Mouse (Mus musculus): ENCODE data around the gene Fam69b. TPM values are rescaled to one million over a fixed set of nuclear protein-coding genes. Genes with fewer than 3 reads are reported as not detected.

Fam69b gene
- polyA plus RNA-seq, 1 experiment from 2014 or later = 1.2 TPM

DNA sequence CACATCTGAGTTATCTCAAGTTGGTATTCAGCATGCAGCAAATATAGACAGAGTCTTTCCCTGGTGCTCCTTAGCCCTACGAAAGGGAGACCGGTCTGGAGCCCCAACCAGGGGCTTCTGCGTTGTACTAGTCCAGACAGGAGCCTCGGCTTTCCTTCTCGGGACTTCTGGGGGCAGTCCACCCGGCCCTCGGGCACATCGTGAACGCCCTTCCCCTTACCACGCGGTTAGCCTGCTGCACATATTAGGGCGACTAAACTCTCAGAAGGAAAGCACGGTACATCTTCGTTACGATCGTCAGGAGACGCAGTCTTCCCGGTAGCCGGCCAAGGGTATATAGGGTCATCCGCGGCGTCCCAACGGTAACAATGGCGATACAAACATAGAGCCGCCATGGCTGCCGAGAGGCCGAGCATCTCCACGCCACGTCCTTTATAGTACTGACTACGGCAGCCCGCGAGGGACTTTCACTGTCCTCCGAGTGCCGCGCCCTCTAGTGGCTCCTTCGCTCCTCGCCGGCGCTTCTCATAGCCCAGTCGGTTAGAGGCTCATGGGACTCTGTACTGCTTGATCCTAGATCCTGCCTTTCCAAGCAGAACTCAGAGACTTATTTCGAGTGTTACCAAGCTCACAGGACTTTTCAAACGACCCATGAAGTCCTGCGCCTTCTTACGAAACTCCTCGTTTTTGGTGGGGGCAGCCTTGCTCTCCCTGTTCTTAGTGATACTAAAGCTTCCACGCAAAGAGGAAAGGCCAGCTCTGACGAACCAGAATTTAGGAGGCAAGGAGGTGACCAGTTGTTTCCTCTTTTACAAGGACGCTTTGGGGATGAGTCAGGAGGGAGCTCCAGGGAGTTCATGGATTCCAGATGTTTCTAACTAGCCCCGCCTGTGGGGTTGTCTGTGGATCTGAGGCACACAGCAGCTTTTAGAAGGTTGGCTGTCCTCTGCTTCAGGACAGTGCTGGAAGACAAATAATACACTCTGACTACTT lies 11.9 kb downstream of the Fam69b start:
- Histone ChIP-seq H3K27ac (replicated peaks) (peak overlapping the region; percentile 56; the same call in 1 of the 2 replicates), H3K9me3 (replicated peaks) (no peaks in the 10 kb centered on the region), H3K4me2 (peak overlapping the region; percentile 83), H3K4me3 (replicated peaks) (peak overlapping the region; percentile 76), H3K9ac (peak overlapping the region; percentile 75), H3K36me3 (replicated peaks) (peaks cover 37% of the 10 kb centered on the region), H3K27me3 (no peaks in the 10 kb centered on the region), H3K4me1 (replicated peaks) (peaks cover 35% of the 10 kb centered on the region)
- WGBS (ENCODE audit: insufficient replicate concordance) = 3% methylated on average over 49 of the region's 49 CpGs
- ATAC-seq (ENCODE audit: insufficient read depth) = peak; percentile 70

DNA sequence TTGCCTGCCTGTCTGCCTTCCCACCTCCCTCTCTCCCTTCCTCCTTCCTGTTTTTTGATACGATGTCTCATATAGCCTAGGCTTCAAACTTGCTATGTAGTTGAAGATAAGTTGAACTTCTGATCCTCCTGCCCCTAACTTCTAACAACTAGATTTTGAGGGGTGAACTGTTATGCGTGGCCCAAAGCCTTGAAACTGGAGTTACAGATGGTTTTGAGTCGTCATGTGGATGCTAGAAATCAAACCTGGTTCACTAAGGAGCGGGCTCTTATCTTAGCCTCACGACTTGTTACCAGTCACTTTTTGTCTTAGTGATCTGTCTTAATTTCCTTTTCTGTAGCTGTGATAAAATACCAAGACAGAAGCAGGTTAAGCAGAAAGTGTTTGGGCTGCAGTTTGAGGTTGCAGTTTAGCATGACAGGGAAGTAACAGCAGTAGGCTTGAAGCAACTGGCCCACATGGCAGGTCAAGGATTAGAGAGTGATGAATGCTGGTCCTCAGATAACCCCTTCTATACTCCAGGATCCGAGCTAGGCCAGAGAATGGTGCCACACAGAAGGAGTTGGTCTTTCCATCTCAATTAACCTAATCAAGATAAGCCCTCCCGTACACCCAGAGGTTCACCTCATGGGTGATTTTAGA lies 12.9 kb downstream of the Fam69b start:
- H3K9me3 ChIP-seq (replicated peaks) = no peaks in the 10 kb centered on the region
- H3K27me3 ChIP-seq = no peaks in the 10 kb centered on the region
- H3K27ac ChIP-seq (replicated peaks) = no peak overlapping the region
- peaks cover 35% of the 10 kb centered on the region for H3K4me1 ChIP-seq (replicated peaks)
- H3K9ac ChIP-seq = no peak overlapping the region
- H3K4me3 ChIP-seq (replicated peaks) = no peak overlapping the region
- peaks cover 27% of the 10 kb centered on the region for H3K36me3 ChIP-seq (replicated peaks)
- WGBS (ENCODE audit: insufficient replicate concordance) = 26% methylated on average over 7 of the region's 7 CpGs
- no peak overlapping the region for H3K4me2 ChIP-seq
- ATAC-seq (ENCODE audit: insufficient read depth) = no peak

DNA sequence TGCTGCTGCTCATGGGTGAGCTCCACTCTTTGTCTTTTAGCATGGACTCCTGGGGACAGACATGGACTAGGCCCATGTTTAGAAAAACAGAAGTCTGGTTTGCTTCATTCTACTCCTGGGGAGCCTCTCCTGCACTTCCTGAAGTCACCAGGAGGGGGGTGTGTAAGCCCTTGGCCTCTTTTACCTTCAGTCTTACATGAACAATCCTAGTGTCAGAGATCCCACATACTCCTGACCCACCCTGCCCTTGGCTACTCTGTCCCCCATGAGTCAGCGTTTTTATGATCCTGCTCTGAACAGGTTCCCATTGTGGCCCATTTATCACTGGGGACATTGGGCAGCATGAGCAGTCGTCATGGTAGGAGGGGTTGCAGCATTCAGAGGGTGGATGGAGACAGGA lies 15.7 kb downstream of the Fam69b start:
- WGBS (ENCODE audit: insufficient replicate concordance) = 40% methylated on average over 2 of the region's 2 CpGs
- H3K4me3 ChIP-seq (replicated peaks) = no peak overlapping the region
- H3K4me1 ChIP-seq (replicated peaks) = peaks cover 17% of the 10 kb centered on the region
- H3K27ac ChIP-seq (replicated peaks) = no peak overlapping the region
- no peak overlapping the region for H3K4me2 ChIP-seq
- H3K36me3 ChIP-seq (replicated peaks) = no peaks in the 10 kb centered on the region
- ATAC-seq (ENCODE audit: insufficient read depth) = no peak
- no peak overlapping the region for H3K9ac ChIP-seq
- no peaks in the 10 kb centered on the region for H3K9me3 ChIP-seq (replicated peaks)
- H3K27me3 ChIP-seq = no peaks in the 10 kb centered on the region

DNA sequence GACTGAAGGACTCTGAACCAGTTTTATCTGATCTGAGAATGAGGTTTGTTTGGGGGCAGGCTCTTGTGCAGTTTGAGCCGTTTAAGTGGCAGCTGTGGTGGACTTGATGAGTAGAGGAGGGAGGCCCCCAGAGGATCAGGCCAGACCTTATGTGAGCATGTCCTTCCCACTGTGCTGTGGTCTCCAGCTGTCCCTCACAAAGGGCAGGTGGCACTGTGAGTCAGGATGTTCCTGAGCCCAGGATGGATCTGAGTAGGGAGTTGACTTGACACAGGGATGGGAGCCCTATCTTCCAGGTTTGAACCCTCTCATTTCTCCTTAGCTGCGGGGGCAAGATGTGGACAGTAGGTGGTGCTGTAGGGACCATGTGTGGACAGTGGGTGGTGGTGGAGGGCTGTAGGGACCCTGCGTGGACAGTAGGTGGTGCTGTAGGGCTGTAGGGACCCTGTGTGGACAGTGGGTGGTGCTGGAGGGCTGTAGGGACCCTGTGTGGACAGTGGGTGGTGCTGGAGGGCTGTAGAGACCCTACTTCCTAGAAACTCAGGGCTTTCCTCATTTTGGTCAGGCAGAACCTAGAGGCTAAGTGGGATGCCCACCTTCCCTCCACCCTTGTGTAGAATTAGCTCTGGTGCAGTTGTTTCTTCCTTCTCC lies 18.5 kb downstream of the Fam69b start:
- 3% methylated on average over 3 of the region's 3 CpGs for WGBS (ENCODE audit: insufficient replicate concordance)
- Histone ChIP-seq H3K9me3 (replicated peaks) (no peaks in the 10 kb centered on the region), H3K4me3 (replicated peaks) (no peak overlapping the region), H3K4me2 (no peak overlapping the region), H3K9ac (no peak overlapping the region), H3K4me1 (replicated peaks) (0 out of 2 replicates have a peak, but pooled peaks cover 3% of the 10 kb centered on the region), H3K27ac (replicated peaks) (no peak overlapping the region), H3K36me3 (replicated peaks) (no peaks in the 10 kb centered on the region), H3K27me3 (no peaks in the 10 kb centered on the region)
- ATAC-seq (ENCODE audit: insufficient read depth) = peak; percentile 80

DNA sequence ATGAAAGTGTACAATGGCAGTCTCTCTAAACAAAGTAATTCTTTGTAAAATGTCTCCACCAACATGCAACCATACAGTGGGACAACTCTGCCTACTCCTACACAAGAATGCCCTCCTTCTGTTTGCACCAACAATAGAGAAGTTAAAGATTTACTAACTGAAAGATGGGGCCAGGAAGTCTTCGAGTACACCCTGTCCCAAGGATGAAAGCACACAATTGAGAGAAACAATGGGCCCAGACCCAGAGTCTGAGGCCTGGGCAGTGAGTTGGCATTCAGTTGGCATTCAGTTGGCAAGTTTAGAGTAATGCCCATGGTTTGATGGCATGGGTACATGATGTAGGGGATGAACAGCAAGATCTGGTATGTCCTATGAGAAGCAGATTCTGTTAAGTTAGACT lies 26.4 kb downstream of the Fam69b start:
- H3K4me3 ChIP-seq (replicated peaks) = no peak overlapping the region
- no peaks in the 10 kb centered on the region for H3K27me3 ChIP-seq
- 13% methylated on average over 1 of the region's 1 CpGs for WGBS (ENCODE audit: insufficient replicate concordance)
- H3K36me3 ChIP-seq (replicated peaks) = no peaks in the 10 kb centered on the region
- H3K9ac ChIP-seq = no peak overlapping the region
- no peaks in the 10 kb centered on the region for H3K4me1 ChIP-seq (replicated peaks)
- H3K27ac ChIP-seq (replicated peaks) = no peak overlapping the region
- H3K9me3 ChIP-seq (replicated peaks) = no peaks in the 10 kb centered on the region
- ATAC-seq (ENCODE audit: insufficient read depth) = no peak
- no peak overlapping the region for H3K4me2 ChIP-seq

DNA sequence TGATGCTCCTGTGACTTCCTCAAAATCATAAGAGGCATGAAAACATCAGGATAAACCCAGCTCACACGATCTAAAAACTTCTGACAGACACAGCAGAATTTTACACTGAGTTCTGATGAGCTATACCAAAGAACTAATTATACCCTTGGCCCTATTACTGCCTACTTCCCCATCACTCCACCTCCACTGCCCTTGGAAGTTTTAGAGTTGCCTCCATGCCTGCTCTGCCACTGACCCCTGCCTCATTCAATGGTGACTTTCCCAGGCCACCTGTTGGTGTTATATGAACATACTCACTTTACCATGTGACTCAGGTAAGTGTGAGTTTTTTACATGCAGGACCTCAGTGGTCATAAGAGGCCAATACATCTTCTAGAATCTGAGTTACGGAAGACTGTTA lies 29.2 kb downstream of the Fam69b start:
- H3K4me3 ChIP-seq (replicated peaks) = no peak overlapping the region
- peaks cover 13% of the 10 kb centered on the region for H3K27me3 ChIP-seq
- H3K9ac ChIP-seq = no peak overlapping the region
- no peaks in the 10 kb centered on the region for H3K4me1 ChIP-seq (replicated peaks)
- no peak overlapping the region for H3K27ac ChIP-seq (replicated peaks)
- H3K9me3 ChIP-seq (replicated peaks) = no peaks in the 10 kb centered on the region
- H3K36me3 ChIP-seq (replicated peaks) = no peaks in the 10 kb centered on the region
- 57% methylated on average over 2 of the region's 2 CpGs for WGBS (ENCODE audit: insufficient replicate concordance)
- ATAC-seq (ENCODE audit: insufficient read depth) = no peak
- H3K4me2 ChIP-seq = no peak overlapping the region

DNA sequence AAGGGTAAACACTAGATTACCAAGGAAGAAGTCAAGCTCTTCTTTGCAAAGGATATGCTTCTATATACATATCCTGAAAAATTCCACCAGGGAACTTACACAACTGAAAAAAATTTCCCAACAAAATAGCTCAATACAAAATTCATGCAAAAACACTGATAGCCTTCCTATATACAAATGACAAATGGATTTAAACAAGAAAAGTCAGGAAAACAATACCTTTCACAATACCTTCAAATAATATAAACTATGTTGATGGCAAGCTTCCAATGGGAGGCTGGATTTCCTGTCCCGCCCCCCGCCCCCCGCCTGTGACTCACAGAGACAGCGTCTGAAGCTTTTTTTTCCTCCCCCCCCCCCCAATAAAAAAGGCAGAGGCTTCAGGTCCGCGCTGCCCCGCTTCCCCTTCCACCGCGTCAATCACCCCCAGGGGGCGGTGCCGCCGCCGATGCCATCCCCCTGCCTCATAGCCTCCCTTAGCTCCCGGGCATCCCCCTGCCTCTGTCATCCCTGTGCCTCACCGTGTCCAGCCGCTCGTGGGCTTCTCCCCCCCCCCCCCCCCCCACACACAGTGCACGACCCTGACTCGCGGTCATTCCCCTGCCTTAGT lies 33.0 kb downstream of the Fam69b start:
- Histone ChIP-seq H3K9ac (no peak overlapping the region), H3K9me3 (replicated peaks) (no peaks in the 10 kb centered on the region), H3K4me1 (replicated peaks) (no peaks in the 10 kb centered on the region), H3K27me3 (peaks cover 20% of the 10 kb centered on the region), H3K4me3 (replicated peaks) (no peak overlapping the region), H3K27ac (replicated peaks) (no peak overlapping the region), H3K4me2 (peak overlapping the region; percentile 44; the same call in 1 of the 2 replicates), H3K36me3 (replicated peaks) (no peaks in the 10 kb centered on the region)
- 1% methylated on average over 14 of the region's 20 CpGs for WGBS (ENCODE audit: insufficient replicate concordance)
- no peak for ATAC-seq (ENCODE audit: insufficient read depth)

DNA sequence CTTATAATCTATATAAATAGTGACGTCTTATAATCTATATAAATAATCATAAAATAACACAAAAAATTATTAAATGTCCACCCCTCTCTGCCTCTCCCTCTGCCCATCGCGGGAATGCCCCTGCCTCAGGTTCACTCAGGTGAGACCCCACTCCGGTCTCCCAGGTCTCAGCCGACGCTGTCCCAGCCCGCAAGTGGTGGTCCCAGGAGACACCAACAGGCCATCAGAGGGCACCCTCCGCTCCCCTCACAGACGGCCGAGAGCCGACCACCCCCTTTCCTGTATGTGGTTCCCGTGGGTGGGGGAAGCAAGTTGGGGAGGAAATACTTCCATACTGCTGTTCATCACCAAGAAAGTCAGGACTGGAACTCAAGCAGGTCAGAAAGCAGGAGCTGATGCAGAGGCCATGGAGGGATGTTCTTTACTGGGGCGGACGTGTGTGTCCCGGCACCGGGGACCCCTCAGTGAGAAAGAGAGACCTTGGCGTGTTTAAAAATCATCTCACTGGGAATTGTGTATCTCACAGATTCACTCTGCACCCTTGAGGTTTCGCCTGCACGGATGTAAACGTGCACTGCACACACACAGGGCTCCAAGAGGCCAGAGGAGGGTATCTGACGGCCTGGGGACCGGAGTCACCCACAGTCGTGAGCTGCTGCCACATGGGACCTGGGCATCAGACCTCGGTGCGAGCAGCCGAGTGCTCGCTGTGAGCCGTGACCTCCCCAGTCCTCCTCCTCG lies 33.7 kb downstream of the Fam69b start:
- Histone ChIP-seq H3K4me1 (replicated peaks) (no peaks in the 10 kb centered on the region), H3K4me3 (replicated peaks) (no peak overlapping the region), H3K4me2 (peak overlapping the region; percentile 44; the same call in 1 of the 2 replicates), H3K27me3 (peaks cover 20% of the 10 kb centered on the region), H3K27ac (replicated peaks) (no peak overlapping the region), H3K9me3 (replicated peaks) (no peaks in the 10 kb centered on the region), H3K9ac (no peak overlapping the region), H3K36me3 (replicated peaks) (no peaks in the 10 kb centered on the region)
- no peak for ATAC-seq (ENCODE audit: insufficient read depth)
- WGBS (ENCODE audit: insufficient replicate concordance) = 37% methylated on average over 29 of the region's 29 CpGs

DNA sequence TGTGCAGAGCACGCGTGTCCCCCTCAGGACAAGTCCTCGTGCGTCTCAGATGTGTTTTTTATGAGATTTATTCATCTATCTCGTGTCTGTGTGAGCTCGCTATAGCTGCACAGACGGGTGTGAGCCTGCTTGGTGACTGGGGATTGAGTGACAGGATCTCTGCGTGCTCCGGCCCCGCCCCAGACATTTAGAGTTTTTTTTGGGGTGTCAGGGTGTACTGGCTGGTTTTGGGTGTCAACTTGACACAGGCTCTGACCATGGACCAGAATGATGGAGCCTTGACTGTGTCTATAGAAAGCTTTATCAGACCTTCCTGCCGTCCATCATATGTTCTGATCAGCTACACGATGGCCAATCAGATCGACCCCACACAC lies 34.2 kb downstream of the Fam69b start:
- Histone ChIP-seq H3K27me3 (peaks cover 20% of the 10 kb centered on the region), H3K4me1 (replicated peaks) (no peaks in the 10 kb centered on the region), H3K9ac (no peak overlapping the region), H3K27ac (replicated peaks) (no peak overlapping the region), H3K36me3 (replicated peaks) (no peaks in the 10 kb centered on the region), H3K4me2 (no peak overlapping the region), H3K4me3 (replicated peaks) (no peak overlapping the region), H3K9me3 (replicated peaks) (no peaks in the 10 kb centered on the region)
- 60% methylated on average over 13 of the region's 13 CpGs for WGBS (ENCODE audit: insufficient replicate concordance)
- no peak for ATAC-seq (ENCODE audit: insufficient read depth)

DNA sequence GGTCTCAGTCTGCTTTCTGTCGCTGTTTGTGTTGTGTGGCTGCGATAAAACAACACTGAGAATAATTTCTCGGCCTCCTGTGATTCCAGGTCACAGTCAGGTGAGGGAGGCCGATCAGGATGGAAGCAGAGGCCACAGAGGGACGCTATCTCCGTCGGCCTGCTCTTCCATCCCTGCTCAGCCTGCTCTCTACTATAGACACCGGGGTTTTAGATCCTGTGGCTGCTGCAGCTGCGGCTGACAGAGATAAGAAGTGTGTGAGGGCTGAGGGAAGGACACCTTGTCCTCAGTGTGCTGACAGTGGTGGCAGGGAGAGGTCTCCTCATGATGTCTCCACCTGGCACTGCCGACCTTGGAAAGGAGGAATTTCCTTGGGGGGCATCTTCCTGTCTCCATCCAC lies 34.9 kb downstream of the Fam69b start:
- H3K9ac ChIP-seq = no peak overlapping the region
- no peaks in the 10 kb centered on the region for H3K9me3 ChIP-seq (replicated peaks)
- 42% methylated on average over 10 of the region's 10 CpGs for WGBS (ENCODE audit: insufficient replicate concordance)
- no peaks in the 10 kb centered on the region for H3K36me3 ChIP-seq (replicated peaks)
- H3K4me3 ChIP-seq (replicated peaks) = no peak overlapping the region
- H3K4me1 ChIP-seq (replicated peaks) = no peaks in the 10 kb centered on the region
- H3K4me2 ChIP-seq = no peak overlapping the region
- H3K27ac ChIP-seq (replicated peaks) = no peak overlapping the region
- ATAC-seq (ENCODE audit: insufficient read depth) = no peak
- peaks cover 20% of the 10 kb centered on the region for H3K27me3 ChIP-seq

Measured in liver, embryonic 15.5 days (tissue).